Mouse (Mus musculus): ENCODE data around the gene Ercc6l2.
"Not testable (repeated sequence)": the region's sequence is repeated elsewhere in the genome, so short reads cannot be mapped to it uniquely, and the experiment has no call there.

The Ercc6l2 gene

DNA sequence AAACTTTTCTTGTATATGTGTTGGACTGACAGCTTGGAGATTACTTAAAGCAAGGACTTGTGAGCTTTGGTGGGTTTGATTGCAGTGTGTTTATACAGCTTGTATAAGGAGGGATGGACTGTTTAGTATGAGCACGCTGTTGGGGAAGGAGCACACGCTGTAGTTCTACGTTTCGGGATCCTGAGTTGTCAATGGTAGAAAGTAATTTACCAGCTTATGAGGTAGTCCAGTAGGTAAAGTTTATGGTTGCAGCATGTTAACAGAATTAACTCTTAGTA, 64.8 kb downstream of the Ercc6l2 start:
- no peak for DNase-seq (ENCODE audit: low read depth, low spot score)

DNA sequence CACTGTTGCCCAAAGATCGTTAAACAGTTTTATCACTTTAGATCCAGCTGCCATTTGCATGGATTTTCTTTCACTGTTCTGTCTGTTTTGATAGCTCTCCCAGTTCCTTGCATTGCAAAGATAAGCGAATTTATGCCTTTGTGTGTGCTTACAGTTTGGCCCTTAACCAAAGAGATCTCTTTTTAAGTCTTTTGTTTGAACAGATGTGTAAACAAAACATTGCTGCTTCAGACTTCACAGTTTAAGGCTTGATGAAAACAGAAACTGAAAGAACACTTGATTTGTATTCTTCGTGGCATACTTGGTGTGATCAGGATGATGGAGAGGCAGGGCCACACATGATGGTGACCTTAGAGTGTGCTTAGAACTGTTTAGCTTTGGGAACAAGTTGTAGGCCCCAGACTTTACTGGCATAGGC, 70.5 kb downstream of the Ercc6l2 start:
- DNase-seq (ENCODE audit: low read depth, low spot score) = no peak

DNA sequence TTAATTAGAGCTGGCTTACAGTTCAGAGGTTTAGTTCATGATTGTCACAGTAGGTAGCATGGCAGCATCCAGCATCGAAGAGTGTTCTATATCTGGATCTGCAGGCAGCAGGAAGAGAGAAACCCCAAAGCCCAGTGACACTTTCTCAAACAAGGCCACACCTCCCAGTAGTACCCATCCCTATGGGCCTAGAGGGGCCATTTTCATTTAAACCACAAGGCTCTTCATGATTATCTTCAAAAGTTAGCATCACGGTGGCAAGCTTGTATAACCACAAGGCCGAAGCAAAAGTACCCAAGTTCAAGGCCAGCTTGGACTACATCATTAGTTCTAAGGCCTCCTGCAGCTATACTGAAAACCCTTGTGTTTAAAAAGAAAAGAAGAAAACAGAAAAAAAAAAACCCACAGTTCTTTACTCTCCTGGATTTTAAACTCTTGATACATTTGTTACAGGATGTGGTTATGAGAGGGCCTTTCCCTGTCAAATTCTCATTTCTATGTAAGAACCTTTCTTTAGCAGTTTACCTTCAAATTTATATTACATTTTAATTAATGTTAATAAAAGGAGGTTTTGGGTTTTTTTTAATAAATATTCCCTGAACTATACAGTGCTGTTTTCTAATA, 71.5 kb downstream of the Ercc6l2 start:
- DNase-seq (ENCODE audit: low read depth, low spot score) = no peak

DNA sequence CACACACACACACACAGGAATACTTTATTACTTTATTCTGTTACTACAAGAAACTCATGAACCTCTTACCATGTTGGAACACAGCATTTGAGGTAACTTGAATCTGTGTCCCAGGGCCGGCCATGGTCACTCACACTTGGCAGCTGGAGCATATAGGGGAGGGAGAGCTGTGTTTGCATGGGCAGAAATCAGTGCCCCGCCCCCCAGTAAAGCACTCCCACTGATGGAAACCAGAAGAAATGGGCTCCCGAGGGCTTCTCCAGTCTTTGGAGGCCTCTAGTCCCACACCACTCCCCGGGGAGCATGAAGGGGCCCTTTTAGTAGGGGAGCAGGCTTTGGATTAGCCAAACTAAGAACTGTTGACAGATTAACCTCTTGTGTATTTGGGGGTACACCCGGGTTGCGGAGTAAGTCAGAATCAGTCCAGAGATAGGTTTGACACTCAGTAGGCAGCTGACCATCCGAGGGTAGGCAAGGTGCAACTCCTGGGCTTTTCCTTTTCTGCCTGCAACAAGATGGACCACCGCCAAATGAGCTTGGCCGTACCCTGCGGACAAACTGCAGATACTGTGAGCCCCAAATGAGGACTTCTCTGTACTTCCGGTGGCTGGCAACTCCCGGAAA, 85.8 kb downstream of the Ercc6l2 start:
- no peak for DNase-seq (ENCODE audit: low read depth, low spot score)

DNA sequence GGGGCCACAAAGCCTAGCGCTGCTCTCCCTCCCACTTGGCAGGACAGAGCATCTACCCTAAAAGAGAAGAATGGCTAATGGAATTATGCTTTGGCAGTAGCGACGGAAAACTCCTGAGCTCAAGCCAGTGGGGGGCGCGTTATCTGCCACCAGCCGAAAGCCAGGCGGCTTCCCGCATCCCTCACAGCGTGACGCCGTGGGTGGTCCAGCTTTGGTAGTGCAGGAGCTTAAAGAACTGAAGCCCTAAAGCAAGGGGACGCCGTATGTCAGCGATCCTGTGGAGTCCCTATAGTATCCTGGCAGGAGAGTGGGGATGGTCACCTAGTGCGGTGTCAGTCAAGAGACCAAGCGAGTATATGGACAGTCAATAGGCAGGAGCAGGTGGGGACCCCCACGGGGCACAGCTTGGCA, 86.3 kb downstream of the Ercc6l2 start:
- DNase-seq (ENCODE audit: low read depth, low spot score) = peak; percentile 16

- DNase-seq (ENCODE audit: low read depth, low spot score) = peak; percentile 20
These were observed 86.9 kb downstream of the Ercc6l2 start for GRCm38 (mm10) chr13:63901714-63902597.

DNA sequence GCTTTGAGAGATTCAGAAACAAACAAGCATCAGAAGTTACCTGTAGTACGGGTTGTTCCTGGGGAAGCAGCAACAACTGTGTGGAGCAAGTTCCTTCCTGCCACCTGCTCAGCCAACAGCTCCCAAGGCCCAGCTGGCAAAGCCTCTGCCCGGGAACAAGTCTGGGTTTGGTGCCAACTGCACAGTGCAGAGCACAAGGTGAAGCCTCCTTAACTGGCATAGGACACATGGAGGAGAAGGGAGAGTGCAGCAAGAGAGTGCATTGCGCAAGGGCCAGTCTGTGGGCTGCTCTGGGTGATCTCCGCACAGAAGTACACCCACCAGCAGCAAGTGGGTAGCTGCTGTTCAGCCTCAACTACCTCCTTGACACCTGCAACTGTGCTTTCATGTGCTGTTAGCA, 91.5 kb downstream of the Ercc6l2 start:
- peak; percentile 47 for DNase-seq (ENCODE audit: low read depth, low spot score)

DNA sequence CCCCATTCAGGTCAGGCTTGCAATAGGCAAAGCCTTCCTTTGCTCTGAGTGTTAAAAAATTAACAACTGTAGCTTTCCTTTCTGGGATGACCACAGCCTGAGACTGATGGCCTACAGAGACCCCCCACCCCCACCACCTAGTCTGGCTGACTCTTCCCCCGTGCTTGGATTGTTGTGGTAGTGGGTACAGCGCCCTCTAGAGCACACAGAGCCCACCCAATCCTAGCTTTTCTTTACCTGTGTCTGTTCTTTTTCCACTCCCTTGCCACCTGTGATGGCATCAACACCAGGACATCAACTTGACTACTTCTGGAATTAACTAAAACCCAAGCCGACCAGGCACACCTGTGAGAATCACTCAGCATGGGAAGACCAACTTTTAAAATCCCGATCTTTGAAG, 92.4 kb downstream of the Ercc6l2 start:
- no peak for DNase-seq (ENCODE audit: low read depth, low spot score)

DNA sequence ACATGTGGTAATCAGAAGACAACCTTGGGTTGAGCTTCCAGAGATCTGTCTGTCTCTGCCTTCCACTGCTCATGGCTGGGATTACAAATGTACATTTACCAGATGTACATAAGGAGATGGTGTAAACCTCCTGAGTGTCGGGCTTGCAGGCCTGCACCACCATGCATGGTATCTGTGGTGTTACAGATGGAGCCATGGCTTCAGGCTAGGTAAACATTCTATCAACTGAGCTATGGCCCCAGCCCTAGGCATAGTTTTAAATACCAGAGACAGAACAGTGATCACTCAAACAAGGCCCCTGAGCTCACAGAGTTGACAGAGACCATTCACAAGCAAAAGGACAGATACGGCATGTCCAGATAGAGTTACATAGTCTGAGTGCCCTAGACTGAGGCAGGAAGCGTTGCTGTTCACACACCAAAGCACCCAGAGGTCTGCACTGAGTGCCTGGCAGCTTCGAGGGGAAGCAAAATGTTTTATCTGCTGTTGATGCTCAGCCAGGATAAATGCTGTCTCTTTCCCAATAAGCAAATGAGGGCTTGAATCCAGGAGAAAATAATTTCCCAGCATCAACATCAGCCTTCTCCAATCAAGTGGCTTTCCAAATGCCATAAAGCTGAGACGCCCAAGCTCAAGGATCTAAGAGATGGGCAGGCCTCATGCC, 95.2 kb downstream of the Ercc6l2 start:
- DNase-seq (ENCODE audit: low read depth, low spot score) = no peak

GRCm38 (mm10) chr13:63911617-63912016, 96.6 kb downstream of the Ercc6l2 start:
- no peak for DNase-seq (ENCODE audit: low read depth, low spot score)

DNA sequence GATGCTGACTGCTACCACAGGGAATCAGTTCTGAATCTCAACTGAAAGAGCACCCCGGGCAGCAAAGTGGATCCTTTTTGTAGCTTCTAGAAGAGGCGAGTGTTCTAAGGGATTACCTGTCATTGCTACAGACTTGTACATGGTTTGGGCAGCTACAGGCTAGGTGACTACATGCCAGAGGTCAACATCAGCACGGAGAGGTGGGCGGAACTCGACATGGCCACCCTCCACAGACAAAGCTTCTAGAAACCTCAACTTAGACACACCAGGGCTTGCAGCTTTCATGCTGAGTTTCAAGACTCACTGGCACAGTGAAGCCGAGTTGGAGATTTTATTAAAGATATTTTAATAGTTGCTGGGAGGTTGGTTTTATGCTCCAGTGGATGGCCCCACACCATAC, 98.1 kb downstream of the Ercc6l2 start:
- DNase-seq (ENCODE audit: low read depth, low spot score) = no peak

DNA sequence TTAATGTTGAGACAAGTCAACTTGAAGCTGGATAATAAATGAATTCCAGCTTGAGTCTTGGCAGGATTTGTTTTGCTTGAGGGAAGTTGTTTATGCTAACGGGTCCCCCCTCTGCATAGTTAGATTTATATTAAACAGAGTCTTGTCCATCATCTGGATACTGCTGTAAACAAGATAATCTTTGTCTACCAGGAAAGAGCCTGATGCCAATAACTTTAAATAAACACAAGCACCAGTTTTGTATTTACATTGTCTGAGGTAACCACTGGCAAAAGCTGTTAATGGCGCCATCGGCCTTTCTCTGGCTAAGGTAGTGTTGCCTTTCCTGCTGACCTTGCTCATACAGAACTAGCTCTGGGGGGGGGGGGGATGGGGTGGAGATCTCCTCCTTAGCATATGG, 100.1 kb downstream of the Ercc6l2 start:
- DNase-seq (ENCODE audit: low read depth, low spot score) = no peak

- no peak for DNase-seq (ENCODE audit: low read depth, low spot score)
These were observed 100.6 kb downstream of the Ercc6l2 start for GRCm38 (mm10) chr13:63915684-63916083.

DNA sequence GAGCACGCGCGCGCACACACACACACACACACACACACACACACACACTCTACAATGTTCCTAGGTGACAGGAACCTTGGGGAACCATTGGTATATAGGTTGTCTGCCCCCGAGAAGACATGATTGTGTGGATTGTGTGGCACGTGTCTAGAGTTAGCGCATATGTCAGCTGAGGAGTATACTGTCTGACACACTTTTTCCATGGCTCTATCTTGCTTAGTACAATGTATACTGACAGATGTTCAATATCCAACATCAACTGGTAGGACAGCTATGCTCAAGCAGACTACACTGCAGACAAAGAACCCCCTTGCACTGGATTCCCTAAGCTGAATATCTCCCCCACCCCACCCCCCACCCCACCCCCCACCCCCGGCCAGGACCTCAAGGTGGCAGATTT, 101.5 kb downstream of the Ercc6l2 start:
- DNase-seq (ENCODE audit: low read depth, low spot score) = no peak

DNA sequence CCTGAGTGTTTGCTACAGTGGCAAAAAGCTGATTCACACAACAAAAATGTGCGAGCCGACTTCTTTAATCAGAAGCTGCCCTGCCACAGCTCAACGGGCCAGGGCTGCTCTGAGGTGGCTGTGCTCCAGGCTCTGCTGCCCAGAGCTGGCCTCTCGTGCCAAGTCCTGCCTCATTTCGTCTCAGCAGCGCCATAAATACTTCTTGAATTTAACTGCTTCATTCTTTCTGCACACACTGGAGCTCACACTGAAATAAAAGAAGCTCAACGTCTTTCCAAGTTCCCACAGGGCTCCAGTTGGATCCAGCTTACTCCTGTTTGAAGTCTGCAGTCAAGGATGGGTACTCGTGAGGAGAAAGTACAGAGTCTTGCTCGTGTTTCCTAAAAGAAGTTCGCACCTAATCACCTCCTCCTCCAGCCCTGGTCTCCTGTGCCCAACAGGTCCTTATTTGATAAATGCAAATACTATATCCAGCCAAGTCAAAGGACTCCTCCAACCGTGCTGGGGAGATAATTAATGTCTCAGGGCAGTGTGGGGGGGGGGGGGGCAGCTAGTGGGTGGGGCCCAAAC, 102.2 kb downstream of the Ercc6l2 start:
- peak; percentile 56 for DNase-seq (ENCODE audit: low read depth, low spot score)

GRCm38 (mm10) chr13:63917776-63918621, 103.0 kb downstream of the Ercc6l2 start:
- no peak for DNase-seq (ENCODE audit: low read depth, low spot score)

DNA sequence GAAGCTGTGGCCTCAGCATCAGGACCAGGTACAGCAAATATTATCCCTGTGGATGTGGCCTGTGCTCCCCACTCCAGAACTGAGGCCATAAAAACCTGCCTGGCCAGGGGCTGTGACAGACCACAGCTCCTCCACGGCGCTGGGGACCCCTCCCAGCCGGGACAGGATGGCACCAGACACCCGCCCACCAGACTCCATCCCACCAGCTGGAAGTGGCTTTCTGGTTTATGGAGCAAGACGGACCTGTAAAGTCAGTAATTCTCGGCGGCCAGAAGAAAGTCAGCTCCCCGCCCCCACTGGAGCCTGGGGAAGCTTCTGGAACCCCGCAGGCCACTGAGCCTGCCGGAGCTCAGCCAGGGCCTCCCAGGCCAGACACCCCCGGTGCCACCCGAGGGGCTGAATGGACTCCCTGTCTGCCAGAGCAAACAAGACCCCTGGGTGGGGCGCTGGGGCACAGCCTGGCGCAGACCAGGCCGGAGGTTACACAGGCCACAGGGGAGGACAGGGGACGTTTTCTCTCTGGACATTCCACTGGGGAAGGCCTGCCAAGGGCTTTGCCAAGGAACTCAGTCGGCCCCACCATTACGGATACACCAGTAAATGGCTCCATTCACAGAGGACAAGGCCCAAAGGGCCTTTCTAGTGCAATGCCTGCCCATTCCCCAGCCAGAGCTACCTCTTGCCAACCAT, 103.8 kb downstream of the Ercc6l2 start:
- no peak for DNase-seq (ENCODE audit: low read depth, low spot score)

- DNase-seq (ENCODE audit: low read depth, low spot score) = not testable (repeated sequence)
These were observed 109.0 kb downstream of the Ercc6l2 start for GRCm38 (mm10) chr13:63924036-63924435.

DNA sequence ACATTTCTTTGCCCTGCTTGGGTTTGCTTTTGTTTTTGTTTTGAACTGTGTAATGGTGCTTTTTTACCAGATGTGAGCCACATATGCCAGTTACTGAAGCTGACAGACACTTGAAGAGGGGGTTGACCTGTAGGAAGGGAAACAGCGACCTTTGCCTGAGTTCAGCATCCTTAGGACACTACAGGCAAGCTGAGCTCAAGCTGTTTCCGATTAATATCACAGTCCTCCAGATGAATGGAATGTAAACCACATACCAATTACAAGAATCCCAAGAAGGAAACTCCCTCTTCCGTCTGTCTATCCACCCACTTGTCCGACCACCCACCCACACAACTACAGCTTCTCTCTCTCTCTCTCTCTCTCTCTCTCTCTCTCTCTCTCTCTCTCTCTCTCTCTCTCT, 112.3 kb downstream of the Ercc6l2 start:
- no peak for DNase-seq (ENCODE audit: low read depth, low spot score)

- DNase-seq (ENCODE audit: low read depth, low spot score) = no peak
These were observed 114.3 kb downstream of the Ercc6l2 start for GRCm38 (mm10) chr13:63929351-63929750.
